Mouse (Mus musculus) MEL (cell line): ENCODE measurements around the gene Sphk2.

Experiments
- CTCF ChIP-seq, 3 experiments: IDR thresholded peaks in 2 of 3; conservative IDR thresholded peaks in 1 of 3; 2 replicates each; pipeline ENCODE4 v1.5.1; 2011 to 2012; ENCODE audit warnings: low read length in 3 of 3, low read depth in 2 of 3, mild to moderate bottlenecking in 2 of 3, improper control_type of control experiment in 1 of 3, inconsistent platforms in 1 of 3, mixed read lengths in 1 of 3, moderate library complexity in 1 of 3; ENCODE audit not compliant: control insufficient read depth in 1 of 3, insufficient read depth in 1 of 3, poor library complexity in 1 of 3, severe bottlenecking in 1 of 3
- ETS1 ChIP-seq: IDR thresholded peaks from 2 replicates; pipeline ENCODE4 v1.6.1; 2012; ENCODE audit warnings: low read depth, mild to moderate bottlenecking, inconsistent platforms, low read length, improper control_type of control experiment, moderate library complexity
- GATA1 ChIP-seq: IDR thresholded peaks from 2 replicates; pipeline ENCODE4 v1.6.1; 2011; ENCODE audit warnings: low read depth, low read length, improper control_type of control experiment
- MAFK ChIP-seq: IDR thresholded peaks from 2 replicates; pipeline ENCODE4 v1.6.1; 2011; ENCODE audit warnings: low read depth, mild to moderate bottlenecking, low read length, improper control_type of control experiment, borderline replicate concordance
- MXI1 ChIP-seq: IDR thresholded peaks from 2 replicates; pipeline ENCODE4 v1.6.1; 2011; ENCODE audit warnings: mild to moderate bottlenecking, low read depth, low read length, improper control_type of control experiment
- POLR2A ChIP-seq, 2 experiments: IDR thresholded peaks; 2 replicates each; pipeline ENCODE4 v1.6.1; 2011 to 2012; ENCODE audit warnings: low read length in 2 of 2, mild to moderate bottlenecking in 2 of 2, control low read depth in 1 of 2, improper control_type of control experiment in 1 of 2, low read depth in 1 of 2, moderate library complexity in 1 of 2; ENCODE audit not compliant: control insufficient read depth in 1 of 2, insufficient read depth in 1 of 2, poor library complexity in 1 of 2
- SMC3 ChIP-seq: IDR thresholded peaks from 2 replicates; pipeline ENCODE4 v1.6.1; 2011; ENCODE audit warnings: low read depth, low read length, improper control_type of control experiment
- USF1 ChIP-seq: IDR thresholded peaks from 2 replicates; pipeline ENCODE4 v1.6.1; 2014; ENCODE audit warnings: low read depth, mild to moderate bottlenecking, inconsistent platforms, low read length, improper control_type of control experiment, moderate library complexity
- ZC3H11A ChIP-seq: IDR thresholded peaks from 2 replicates; pipeline ENCODE4 v1.6.1; 2012; ENCODE audit warnings: low read depth, mild to moderate bottlenecking, inconsistent platforms, low read length, improper control_type of control experiment

GRCm38 (mm10) chr7:45679966-45680621 is 37.7 kb downstream of the Sphk2 start:
- no peak for TF ChIP-seq POLR2A (IDR thresholded peaks at IDR 0.05; ENCODE audit: control insufficient read depth in 1 of 2, insufficient read depth in 1 of 2, low read depth in 1 of 2, low read length in 2 of 2, poor library complexity in 1 of 2)
- no peak for TF ChIP-seq ZC3H11A
- TF ChIP-seq CTCF (IDR thresholded peaks at IDR 0.05 in 2 of 3, conservative IDR thresholded peaks at IDR 0.05 in 1 of 3; ENCODE audit: control insufficient read depth in 1 of 3, insufficient read depth in 1 of 3, low read depth in 2 of 3, low read length in 3 of 3, poor library complexity in 1 of 3, severe bottlenecking in 1 of 3), result no peak
- no peak for TF ChIP-seq SMC3
- TF ChIP-seq USF1, result no peak
- TF ChIP-seq GATA1, result no peak
- TF ChIP-seq ETS1, result no peak
- TF ChIP-seq MAFK, result no peak
- TF ChIP-seq MXI1, result no peak
